ENCODE assay signal across 20 mouse cellular contexts in the genomic region with DNA sequence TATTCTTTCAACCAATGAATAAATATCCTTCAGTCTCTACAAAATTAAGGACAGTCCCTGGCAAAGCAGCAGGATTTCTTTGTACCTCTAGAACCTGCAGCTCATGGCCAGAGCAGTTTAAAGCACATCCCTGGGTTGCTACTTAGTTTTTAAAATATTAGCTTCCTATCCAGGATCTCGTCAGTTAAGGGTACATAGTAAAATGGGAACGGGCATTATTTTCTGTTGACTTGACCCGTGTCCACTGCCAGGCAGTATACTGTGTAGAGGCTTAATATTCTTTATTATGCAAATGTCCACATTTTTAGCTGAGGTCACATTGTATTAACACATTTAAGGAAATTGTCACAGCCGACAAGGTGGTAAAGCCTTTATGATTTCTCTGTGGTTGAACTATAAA.
"Had no signal": no experiment of that assay in that cellular context is flagged by ENCODE, and none has a peak within 500 bp of the region (broad histone marks: within the 10 kb centered on the region; RNA-seq: fewer than 3 reads in every experiment).

No protein-coding gene starts in this region.

- ATAC-seq: liver, embryonic 12.5 days had no signal

- H3K27me3 ChIP-seq: limb, embryonic 13.5 days; liver, embryonic 12.5 days; liver, embryonic 15.5 days; lung, embryonic 15.5 days; megakaryocyte, embryonic 14.5 days; neural tube, embryonic 13.5 days had no signal

- H3K9ac ChIP-seq: limb, embryonic 13.5 days; liver, embryonic 12.5 days; liver, embryonic 15.5 days; lung, embryonic 15.5 days; neural tube, embryonic 13.5 days had no signal

- H3K4me1 ChIP-seq: limb, embryonic 13.5 days; liver, embryonic 12.5 days; liver, embryonic 15.5 days; lung, embryonic 15.5 days; megakaryocyte, embryonic 14.5 days; midbrain, embryonic 10.5 days had no signal

- DNase-seq: kidney, adult 18-20 months; kidney, adult 9 months; kidney, postnatal 14 days; kidney, postnatal 4 days; liver; lung, adult 18-20 months; lung, postnatal 10 days; lung, postnatal 36 days; right cerebral cortex, postnatal 25 days; thymus, adult 18-20 months; thymus, postnatal 36 days had no signal

- H3K36me3 ChIP-seq: limb, embryonic 10.5 days; limb, embryonic 13.5 days; liver, embryonic 12.5 days; liver, embryonic 15.5 days; lung, embryonic 15.5 days; midbrain, embryonic 10.5 days; neural tube, embryonic 13.5 days had no signal

- H3K27ac ChIP-seq: limb, embryonic 10.5 days; limb, embryonic 13.5 days; liver, embryonic 12.5 days; liver, embryonic 15.5 days; lung, embryonic 15.5 days; midbrain, embryonic 10.5 days; neural tube, embryonic 13.5 days had no signal

- H3K4me2 ChIP-seq: limb, embryonic 13.5 days; liver, embryonic 12.5 days; liver, embryonic 15.5 days; lung, embryonic 15.5 days; neural tube, embryonic 13.5 days had no signal

- H3K4me3 ChIP-seq: limb, embryonic 10.5 days; limb, embryonic 13.5 days; liver, embryonic 12.5 days; liver, embryonic 15.5 days; lung, embryonic 15.5 days; megakaryocyte, embryonic 14.5 days; midbrain, embryonic 10.5 days; myocyte; neural tube, embryonic 13.5 days had no signal

- H3K9me3 ChIP-seq: limb, embryonic 10.5 days; limb, embryonic 13.5 days; liver, embryonic 12.5 days; liver, embryonic 15.5 days; lung, embryonic 15.5 days; megakaryocyte, embryonic 14.5 days; midbrain, embryonic 10.5 days; neural tube, embryonic 13.5 days had no signal
